ENCODE assay signal across 8 mouse cellular contexts in genomic region chr17:83631783-83632652, GRCm38 (mm10). TPM values are rescaled to one million over a fixed set of nuclear protein-coding genes. Genes with fewer than 3 reads are reported as not detected.
DNase-seq lines count a peak whose midpoint lies in the region; ATAC-seq lines count a peak whose summit lies in the region.

Gene Kcng3, minus strand, starts transcription at chr17:83631895.

- no peaks in the 10 kb centered on the region for H3K9me3 ChIP-seq in heart, embryonic 10.5 days
- no peaks in the 10 kb centered on the region for H3K9me3 ChIP-seq in forebrain, embryonic 16.5 days (ENCODE audit: control insufficient read depth, low read length)
- H3K9me3 ChIP-seq in intestine, embryonic 14.5 days (ENCODE audit: control insufficient read depth, low read length): no peaks in the 10 kb centered on the region

- peaks cover 30% of the 10 kb centered on the region for H3K4me1 ChIP-seq in heart, embryonic 10.5 days
- peaks cover 24% of the 10 kb centered on the region for H3K4me1 ChIP-seq in forebrain, embryonic 16.5 days (replicated peaks; ENCODE audit: control insufficient read depth, insufficient read depth, low read length)
- peaks cover 9% of the 10 kb centered on the region; the same call in 1 of the 2 replicates for H3K4me1 ChIP-seq in intestine, embryonic 14.5 days (replicated peaks; ENCODE audit: control insufficient read depth, insufficient read depth, low read length)

- no peak for DNase-seq in heart, embryonic 10.5 days (ENCODE audit: low spot score)
- DNase-seq in heart, adult 11 months: no peak
- peak; percentile 84 for DNase-seq in adrenal gland, postnatal 14 days
- DNase-seq in intestine, embryonic 14.5 days (ENCODE audit: low spot score): peak; percentile 77
- DNase-seq in liver: peak; percentile 45
- peak; percentile 60 for DNase-seq in naive thymus-derived CD4-positive, alpha-beta T cell, adult 2 months (ENCODE audit: low read depth)
- peak; percentile 68 for DNase-seq in testis, postnatal 14 days (ENCODE audit: low spot score)

- no peaks in the 10 kb centered on the region for H3K36me3 ChIP-seq in heart, embryonic 10.5 days
- no peaks in the 10 kb centered on the region for H3K36me3 ChIP-seq in forebrain, embryonic 16.5 days (ENCODE audit: control insufficient read depth, insufficient read depth)
- H3K36me3 ChIP-seq in intestine, embryonic 14.5 days (ENCODE audit: control insufficient read depth, insufficient read depth, low read length): no peaks in the 10 kb centered on the region

- peak within 1 kb of the TSS; percentile 59 for H3K27ac ChIP-seq in heart, embryonic 10.5 days
- no peak within 1 kb of the TSS for H3K27ac ChIP-seq in forebrain, embryonic 16.5 days (ENCODE audit: low read length)
- H3K27ac ChIP-seq in intestine, embryonic 14.5 days (ENCODE audit: low read depth): no peak within 1 kb of the TSS

- 1% methylated on average over 86 of the region's 86 CpGs for WGBS in heart, embryonic 10.5 days
- under 1% methylated on average over 86 of the region's 86 CpGs for WGBS in forebrain, embryonic 16.5 days
- under 1% methylated on average over 76 of the region's 86 CpGs for WGBS in intestine, embryonic 14.5 days

- H3K4me3 ChIP-seq in heart, embryonic 10.5 days: peak within 1 kb of the TSS; percentile 73
- H3K4me3 ChIP-seq in forebrain, embryonic 16.5 days (replicated peaks; ENCODE audit: low read length): peak within 1 kb of the TSS; percentile 56
- peak within 1 kb of the TSS; percentile 57 for H3K4me3 ChIP-seq in intestine, embryonic 14.5 days (ENCODE audit: low read depth, low read length)

- peaks cover 71% of the 10 kb centered on the region for H3K27me3 ChIP-seq in heart, embryonic 10.5 days (ENCODE audit: insufficient read depth, poor library complexity, severe bottlenecking)
- H3K27me3 ChIP-seq in forebrain, embryonic 16.5 days (replicated peaks; ENCODE audit: control insufficient read depth, insufficient read depth, low read length): peaks cover 45% of the 10 kb centered on the region
- peaks cover 75% of the 10 kb centered on the region for H3K27me3 ChIP-seq in intestine, embryonic 14.5 days (replicated peaks; ENCODE audit: control insufficient read depth, insufficient read depth, low read length)

- peak within 1 kb of the TSS; percentile 82 for H3K4me2 ChIP-seq in forebrain, embryonic 16.5 days (ENCODE audit: low read length)
- H3K4me2 ChIP-seq in intestine, embryonic 14.5 days (ENCODE audit: low read length): peak within 1 kb of the TSS; percentile 92

- ATAC-seq in forebrain, embryonic 16.5 days: peak; percentile 62
- ATAC-seq in intestine, embryonic 14.5 days (replicated peaks; ENCODE audit: low FRiP score, low TSS enrichment, low read depth): peak; percentile 71; the same call in 1 of the 2 replicates

- peak within 1 kb of the TSS; percentile 55 for H3K9ac ChIP-seq in forebrain, embryonic 16.5 days (replicated peaks; ENCODE audit: low read depth, low read length)
- H3K9ac ChIP-seq in intestine, embryonic 14.5 days (ENCODE audit: low read length): peak within 1 kb of the TSS; percentile 29

RNA-seq across cellular contexts. Expression of gene Kcng3, which starts in this region (rescaled TPM):
- polyA plus RNA-seq in heart, embryonic 10.5 days (2016; fragmentation: Nextera tagmentation; extraction: Ambion mirVana): not detected in 2 replicates
- total RNA-seq in adrenal gland, postnatal 14 days (2021): 10.6 and 11.0 TPM in 2 replicates
- 0.07 and 0.14 TPM in 2 replicates for polyA plus RNA-seq in forebrain, embryonic 16.5 days (2015; fragmentation: Nextera tagmentation; extraction: Ambion mirVana)
- polyA plus RNA-seq in intestine, embryonic 14.5 days (2014; fragmentation: Nextera tagmentation; extraction: Ambion mirVana): not detected in 2 replicates

Comparison
In these comparisons a context has a peak if more than half of its experiments do, and no peak if none do; other contexts are left out.
1. Peak in ATAC-seq, H3K4me3 ChIP-seq, H3K9ac ChIP-seq and H3K4me2 ChIP-seq in forebrain, embryonic 16.5 days; RNA of the gene not detected or under 1 TPM.
2. Peak in DNase-seq, ATAC-seq, H3K4me3 ChIP-seq, H3K9ac ChIP-seq and H3K4me2 ChIP-seq in intestine, embryonic 14.5 days; RNA of the gene not detected or under 1 TPM.
3. DNase-seq: peak in adrenal gland, postnatal 14 days (single experiment), liver (single experiment), naive thymus-derived CD4-positive, alpha-beta T cell, adult 2 months (single experiment) and testis, postnatal 14 days (single experiment); none in heart, embryonic 10.5 days (single experiment) and heart, adult 11 months (single experiment).
4. Peak in every context shown above with its lines, with median percentiles within 50 percentile points of each other: H3K4me3 ChIP-seq.